Mouse (Mus musculus) embryonic fibroblast, embryonic 13.5 days (primary cell): ENCODE data around the gene Ide. TPM values are rescaled to one million over a fixed set of nuclear protein-coding genes. Genes with fewer than 3 reads are reported as not detected.

ENCODE experiments used
- H3K27ac ChIP-seq: 2 replicates; pipeline ENCODE4 v1.5.1; 2012; ENCODE audit warnings: low read length, control low read depth, inconsistent platforms; ENCODE audit not compliant: insufficient read depth
- H3K4me1 ChIP-seq: 2 replicates; pipeline ENCODE4 v1.6.1; 2011; ENCODE audit warnings: low read length; ENCODE audit not compliant: control insufficient read depth, insufficient read depth
- H3K4me3 ChIP-seq: 2 replicates; pipeline ENCODE4 v1.5.1; 2011; ENCODE audit warnings: mild to moderate bottlenecking, control low read depth, low read length; ENCODE audit not compliant: insufficient read depth
- CTCF ChIP-seq: IDR thresholded peaks from 2 replicates; pipeline ENCODE4 v1.5.1; 2011; ENCODE audit warnings: mild to moderate bottlenecking, control low read depth, low read length, moderate library complexity, borderline replicate concordance; ENCODE audit not compliant: insufficient read depth
- POLR2A ChIP-seq: IDR thresholded peaks from 2 replicates; pipeline ENCODE4 v1.6.1; 2011; ENCODE audit warnings: low read depth, mild to moderate bottlenecking, control low read depth, low read length, moderate library complexity
- polyA plus RNA-seq: library from polyadenylated mRNA; stranded (reverse); fragments of >200 nt; gene quantifications from 2 replicates; pipeline ENCODE4 v1.2.4, GENCODE M21; 2011; ENCODE audit warnings: low read depth; ENCODE audit not compliant: missing spikeins, insufficient read length

The Ide gene
- polyA plus RNA-seq, result 59.2 and 62.2 TPM in 2 replicates

DNA sequence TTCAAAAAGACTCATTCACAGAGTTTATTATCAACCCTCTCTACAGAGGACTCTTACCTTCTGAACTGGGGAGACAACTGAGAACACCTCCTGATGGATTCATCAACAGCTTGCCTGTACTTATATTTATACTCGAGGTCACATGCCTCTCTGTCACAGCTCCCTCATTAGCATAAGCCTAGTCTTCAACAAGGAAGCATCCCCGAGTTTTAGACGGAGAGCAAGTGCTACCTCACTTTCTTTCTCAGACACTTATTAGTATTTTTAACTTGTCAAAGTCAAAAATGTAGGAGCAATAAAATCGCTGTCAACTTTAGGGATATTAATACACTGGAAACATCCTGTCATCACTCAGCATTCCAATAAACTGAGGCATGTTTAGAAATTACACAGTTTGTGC is at the start of gene Ide:
Ide (minus strand) TSS at position 101 of the 400 bp plus-strand sequence.
- peaks cover 4% of the 10 kb centered on the region; the same call in 1 of the 2 replicates for H3K4me1 ChIP-seq
- TF ChIP-seq POLR2A (no peak), CTCF (no peak)
- H3K27ac ChIP-seq, result no peak within 1 kb of the TSS
- H3K4me3 ChIP-seq, result no peak within 1 kb of the TSS

DNA sequence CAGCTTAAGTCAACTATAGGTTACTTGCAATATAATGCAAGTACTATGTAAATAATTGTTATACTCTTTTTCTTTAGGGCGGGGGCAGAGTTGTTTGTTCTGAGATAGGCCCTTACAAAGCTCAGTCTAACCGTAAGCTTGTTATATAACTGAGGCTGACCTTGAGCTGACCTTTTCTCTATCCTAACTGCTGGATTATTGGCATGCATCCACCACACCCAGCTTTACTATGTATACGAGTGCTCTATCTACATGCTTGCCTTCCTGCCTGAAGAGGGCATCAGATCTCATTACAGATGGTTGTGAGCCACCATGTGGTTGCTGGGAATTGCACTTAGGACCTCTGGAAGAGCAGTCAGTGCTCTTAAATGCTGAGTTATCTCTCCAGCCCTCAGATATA is 48.5 kb upstream of the Ide start:
- TF ChIP-seq POLR2A (no peak), CTCF (no peak)
- Histone ChIP-seq H3K4me3 (no peak overlapping the region), H3K27ac (no peak overlapping the region), H3K4me1 (no peaks in the 10 kb centered on the region)

DNA sequence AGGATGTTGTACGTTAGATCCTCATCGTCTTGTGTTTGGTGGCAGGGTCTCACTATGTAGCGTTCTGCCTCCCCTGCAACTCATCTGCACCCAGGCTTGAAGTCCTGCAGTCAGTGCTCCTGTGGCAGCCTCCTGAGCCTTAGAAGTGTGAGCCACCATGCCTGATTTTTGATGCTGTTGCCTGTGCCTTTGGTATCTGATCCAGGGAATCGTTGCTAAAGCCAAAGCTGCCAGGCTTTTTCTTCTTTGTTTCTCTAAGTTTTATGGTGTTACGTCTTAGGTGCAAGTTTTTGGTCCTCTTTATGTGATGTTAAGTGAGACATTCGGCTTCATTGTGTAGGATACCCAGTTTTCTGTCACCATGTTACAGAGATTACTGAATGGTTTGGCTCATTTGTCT is 41.2 kb upstream of the Ide start:
- Histone ChIP-seq H3K4me1 (peaks cover 2% of the 10 kb centered on the region), H3K27ac (no peak overlapping the region), H3K4me3 (no peak overlapping the region)
- TF ChIP-seq CTCF (no peak), POLR2A (no peak)

DNA sequence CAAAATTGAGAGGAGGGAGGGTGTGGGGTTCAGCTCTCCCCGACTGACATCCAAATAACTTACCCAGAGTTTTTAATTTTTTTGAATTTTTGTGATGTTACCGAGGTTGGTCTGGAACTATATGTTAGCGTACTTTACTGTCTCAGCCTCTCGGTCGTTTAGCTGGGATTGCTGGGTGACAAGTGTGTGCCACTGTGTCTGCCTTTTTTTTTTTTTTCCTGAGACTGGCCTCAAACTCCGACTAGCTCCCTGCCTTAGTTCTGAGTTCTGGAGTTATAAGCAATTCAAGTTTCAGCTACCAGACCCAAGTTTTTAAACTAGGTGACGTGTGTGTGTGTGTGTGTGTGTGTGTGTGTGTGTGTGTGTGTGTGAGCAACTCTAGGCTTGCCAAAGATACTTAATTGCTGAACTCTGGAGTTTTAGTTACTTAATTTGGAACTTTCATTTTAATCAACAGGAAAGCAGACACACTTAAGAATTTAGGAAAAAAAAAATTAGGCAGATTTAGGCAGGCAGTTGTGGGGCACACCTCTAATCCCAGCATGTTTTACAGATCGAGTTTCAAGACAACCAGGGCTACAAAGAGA is 39.8 kb upstream of the Ide start:
- Histone ChIP-seq H3K4me3 (peak overlapping the region; percentile 95), H3K27ac (no peak overlapping the region), H3K4me1 (peaks cover 2% of the 10 kb centered on the region)
- no peak for TF ChIP-seq CTCF
- TF ChIP-seq POLR2A, result no peak

DNA sequence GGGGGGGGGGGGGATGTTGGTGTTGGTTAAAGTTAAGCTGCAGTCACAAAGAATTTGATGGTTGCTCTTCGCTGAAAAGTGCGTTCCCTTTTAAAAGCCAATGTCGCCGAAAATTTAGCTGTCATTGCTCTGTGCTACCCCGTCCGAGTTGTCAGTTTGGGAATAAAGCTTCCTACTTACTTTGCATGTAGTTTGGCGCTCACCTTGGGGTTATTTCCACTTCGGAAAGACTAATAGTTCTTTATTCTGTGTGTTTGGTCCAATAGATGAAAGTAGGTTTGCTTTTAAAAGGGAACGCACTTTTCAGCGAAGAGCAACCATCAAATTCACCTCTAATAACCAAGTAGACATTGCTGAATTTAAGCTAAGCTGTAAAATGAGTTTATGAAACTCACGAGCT is 39.2 kb upstream of the Ide start:
- H3K27ac ChIP-seq, result no peak overlapping the region
- peaks cover 2% of the 10 kb centered on the region for H3K4me1 ChIP-seq
- no peak for TF ChIP-seq POLR2A
- no peak for TF ChIP-seq CTCF
- H3K4me3 ChIP-seq, result peak overlapping the region; percentile 95

DNA sequence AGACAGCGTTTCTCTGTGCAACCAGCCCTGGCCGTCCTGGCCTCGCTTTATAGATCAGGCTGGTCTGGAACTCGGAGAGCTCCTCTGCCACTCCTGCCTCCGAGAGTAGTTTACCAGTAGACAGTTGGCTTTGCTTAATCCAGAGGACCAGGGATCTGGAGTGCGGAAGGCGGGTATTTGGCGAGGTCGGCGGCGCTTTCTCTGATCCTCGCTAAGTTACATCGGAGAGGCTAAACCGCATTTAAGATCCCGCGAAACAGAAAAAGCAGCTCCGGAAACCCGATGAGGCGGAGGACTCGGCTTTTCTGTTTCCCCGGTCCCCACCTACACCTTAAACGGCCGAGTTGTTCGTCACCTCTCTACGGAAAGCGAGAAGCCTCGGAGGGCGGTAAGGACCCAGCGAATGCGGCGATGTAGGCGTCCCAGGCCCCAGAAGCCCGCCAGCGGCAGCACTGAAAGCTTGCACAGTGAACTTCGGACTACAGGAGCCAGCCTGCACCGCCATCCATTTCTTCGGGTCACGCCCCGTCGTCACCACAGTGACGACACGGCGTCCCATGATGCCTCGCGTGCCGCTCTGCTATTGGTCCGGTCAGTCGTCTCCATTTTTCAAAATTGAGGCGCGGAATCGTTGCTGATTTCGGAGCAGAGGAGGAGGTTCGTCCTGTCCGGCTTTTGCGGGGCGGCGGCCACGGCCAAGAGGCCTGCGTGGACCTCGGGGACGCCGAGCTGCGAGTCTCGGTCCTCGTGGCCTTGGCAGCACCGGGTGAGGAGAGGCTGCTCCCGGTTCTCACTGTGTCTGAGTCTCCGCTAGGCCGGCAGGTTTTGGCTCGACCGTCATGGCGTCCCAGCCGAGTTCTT is 38.3 kb upstream of the Ide start, which contains the start of gene Kif11:
Kif11 (plus strand) TSS at position 649 of the 861 bp plus-strand sequence.
- TF ChIP-seq CTCF, result no peak
- peak; percentile 86 for TF ChIP-seq POLR2A
- peaks cover 2% of the 10 kb centered on the region for H3K4me1 ChIP-seq
- H3K27ac ChIP-seq, result peak within 1 kb of the TSS; percentile 82
- peak within 1 kb of the TSS; percentile 95 for H3K4me3 ChIP-seq

DNA sequence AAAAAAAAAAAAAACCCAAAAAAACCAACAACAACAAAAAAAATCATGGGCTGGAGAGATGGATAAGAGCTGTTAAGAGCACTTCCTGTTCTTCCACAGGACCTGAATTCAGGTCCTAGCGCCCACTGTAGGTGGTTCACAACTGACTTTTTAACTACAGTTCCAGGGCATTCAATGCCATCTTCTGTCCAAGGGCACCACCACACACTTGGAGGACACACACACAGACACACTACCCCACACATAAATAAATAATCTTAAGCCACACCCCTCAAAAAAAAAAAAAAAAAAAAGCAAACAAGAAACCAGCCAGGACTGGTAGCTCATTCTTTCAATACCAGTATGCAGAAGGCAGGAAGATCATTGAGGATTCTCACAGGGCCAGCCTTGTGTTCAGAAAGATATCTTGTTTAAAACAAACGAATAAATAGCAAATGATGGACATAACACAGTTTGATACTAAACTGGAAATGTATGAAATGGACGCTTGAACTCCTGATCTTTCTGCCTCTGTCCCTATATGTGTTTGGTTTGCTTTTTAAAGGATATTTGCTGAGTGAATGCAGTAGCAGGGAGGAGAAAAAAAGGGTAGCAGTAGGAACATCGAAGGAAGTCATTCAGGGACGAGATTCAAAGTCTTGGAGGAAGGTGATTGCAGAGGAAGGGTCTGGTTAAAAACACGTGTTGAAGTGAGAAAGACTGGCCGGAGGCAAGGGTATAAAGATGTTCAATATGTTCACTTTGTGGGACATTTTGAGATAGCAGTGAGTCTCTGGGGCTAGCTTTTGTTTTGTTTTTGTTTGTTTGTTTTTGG is 37.5 kb upstream of the Ide start:
- TF ChIP-seq POLR2A, result peak; percentile 21; the same call in 1 of the 2 replicates
- TF ChIP-seq CTCF, result no peak
- Histone ChIP-seq H3K4me3 (peak overlapping the region; percentile 69), H3K27ac (peak overlapping the region; percentile 82), H3K4me1 (peaks cover 2% of the 10 kb centered on the region)

DNA sequence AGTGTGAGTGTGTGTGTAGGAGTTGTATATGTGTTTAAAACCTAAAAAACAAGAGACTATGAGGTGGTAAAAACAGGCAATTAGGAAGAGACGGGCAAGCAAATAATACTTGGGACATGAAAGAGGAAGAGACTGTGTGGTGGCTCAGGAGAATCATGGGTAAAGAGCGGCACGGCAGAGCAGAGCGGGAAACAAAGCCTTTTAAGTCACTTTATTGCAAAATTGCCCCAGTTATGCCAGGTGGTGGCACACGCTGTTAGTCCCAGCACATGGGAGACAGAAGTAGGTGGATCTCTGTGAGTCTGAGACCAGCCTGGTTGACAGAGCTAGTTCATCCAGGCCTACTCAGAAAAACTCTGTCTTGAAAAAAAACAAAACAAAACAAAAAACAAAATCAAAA is 32.7 kb upstream of the Ide start:
- H3K4me3 ChIP-seq, result no peak overlapping the region
- TF ChIP-seq POLR2A (no peak), CTCF (no peak)
- no peaks in the 10 kb centered on the region for H3K4me1 ChIP-seq
- H3K27ac ChIP-seq, result no peak overlapping the region

DNA sequence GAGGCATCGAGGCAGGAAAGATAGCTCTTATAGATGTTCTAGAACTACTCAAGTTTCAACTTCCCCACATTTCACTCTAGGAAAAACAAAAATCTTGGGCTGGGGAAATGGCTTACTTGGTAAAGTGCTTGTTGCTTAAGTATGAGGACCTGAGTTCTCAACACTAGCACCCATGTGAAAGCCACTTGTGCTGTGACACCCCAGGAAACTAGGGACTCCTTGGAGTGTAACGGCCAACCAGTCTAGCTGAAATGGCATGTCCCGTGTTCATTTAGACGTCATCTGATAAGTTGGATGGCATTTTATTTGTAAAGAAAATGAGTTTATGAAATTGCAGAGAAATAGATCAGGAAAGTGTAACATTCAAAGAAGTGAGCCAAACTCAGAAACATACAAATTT is 32.3 kb upstream of the Ide start:
- H3K27ac ChIP-seq, result no peak overlapping the region
- H3K4me1 ChIP-seq, result no peaks in the 10 kb centered on the region
- H3K4me3 ChIP-seq, result no peak overlapping the region
- TF ChIP-seq CTCF, result no peak
- no peak for TF ChIP-seq POLR2A
